Comparison of ENCODE assay signal across 9 mouse cellular contexts in the genomic region with DNA sequence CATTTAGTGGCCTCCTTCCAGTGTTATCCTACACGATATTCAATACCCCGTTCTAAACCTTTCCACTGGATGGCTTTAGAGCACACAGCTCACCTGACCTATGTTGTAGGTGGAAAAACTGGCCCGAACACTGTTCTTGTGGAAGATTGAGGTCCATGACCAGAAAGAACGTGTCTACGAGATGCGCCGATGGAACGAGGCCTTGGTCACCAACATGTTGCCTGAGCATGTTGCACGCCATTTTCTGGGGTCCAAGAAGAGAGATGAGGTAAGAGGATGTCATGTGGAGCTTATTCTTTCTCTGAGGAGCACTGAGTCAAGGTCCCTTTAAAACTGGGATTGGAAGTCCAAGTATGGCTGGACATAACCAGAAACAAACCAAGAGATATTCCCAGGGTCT. TPM values are rescaled to one million over a fixed set of nuclear protein-coding genes. Genes with fewer than 3 reads are reported as not detected.
DNase-seq lines count a peak whose midpoint lies in the region; TF ChIP-seq lines count a peak whose summit lies in the region.
"Had no signal": no experiment of that assay in that cellular context is flagged by ENCODE, and none has a peak within 500 bp of the region (broad histone marks: within the 10 kb centered on the region; RNA-seq: fewer than 3 reads in every experiment).

No protein-coding gene starts in this region.

- peak; percentile 1 for DNase-seq in right cerebral cortex, postnatal 4 days
- DNase-seq in right cerebral cortex, adult 2 months (ENCODE audit: low spot score in 2 of 2), result no peak
- peak; percentile 7 for DNase-seq in urinary bladder, adult 2 months (ENCODE audit: low spot score)
- DNase-seq in urinary bladder, postnatal 25 days (ENCODE audit: low spot score), result no peak
- no peak for DNase-seq in cerebellum, adult 2 months

- no peaks in the 10 kb centered on the region for H3K4me1 ChIP-seq in cerebellum, adult 2 months (ENCODE audit: control insufficient read depth, insufficient read depth, low read length)
- H3K4me1 ChIP-seq: forebrain, embryonic 13.5 days; forebrain, embryonic 15.5 days had no signal

- WGBS in cerebellum, adult 2 months, result 96% methylated on average over 9 of the region's 9 CpGs

- H3K27me3 ChIP-seq in cerebellum, adult 2 months (ENCODE audit: control insufficient read depth, insufficient read depth, low read length), result no peaks in the 10 kb centered on the region
- H3K27me3 ChIP-seq: embryonic facial prominence, embryonic 12.5 days; forebrain, embryonic 13.5 days; forebrain, embryonic 15.5 days had no signal

- TF ChIP-seq CTCF in cerebellum, adult 2 months (IDR thresholded peaks at IDR 0.05; ENCODE audit: borderline replicate concordance, insufficient read depth, low read depth, low read length), result no peak

- H3K4me3 ChIP-seq in cerebellum, adult 2 months (replicated peaks; ENCODE audit: insufficient read depth, low read depth, low read length), result no peak overlapping the region
- H3K4me3 ChIP-seq: embryonic facial prominence, embryonic 10.5 days; embryonic facial prominence, embryonic 12.5 days; forebrain, embryonic 13.5 days; forebrain, embryonic 15.5 days had no signal

- H3K27ac ChIP-seq in cerebellum, adult 2 months (ENCODE audit: insufficient read depth, low read length), result no peak overlapping the region
- H3K27ac ChIP-seq: embryonic facial prominence, embryonic 10.5 days; embryonic facial prominence, embryonic 12.5 days; forebrain, embryonic 13.5 days; forebrain, embryonic 15.5 days had no signal

- TF ChIP-seq POLR2A in cerebellum, adult 2 months (IDR thresholded peaks at IDR 0.05; ENCODE audit: borderline replicate concordance, insufficient read depth, low read length), result no peak

RNA-seq across cellular contexts. Expression of gene Ptrhd1, which starts 24.6 kb away (rescaled TPM):
- 3.1 and 3.5 TPM in 2 replicates for polyA plus RNA-seq in urinary bladder, adult 2 months (2012; rRNA removed)
- polyA plus RNA-seq in cerebellum, adult 2 months (2012; rRNA removed), result 6.3 and 6.7 TPM in 2 replicates

RNA-seq across cellular contexts. Expression of gene Cenpo, which starts 24.9 kb away (rescaled TPM):
- polyA plus RNA-seq in urinary bladder, adult 2 months (2012; rRNA removed), result 10.5 and 12.9 TPM in 2 replicates
- 10.4 and 11.3 TPM in 2 replicates for polyA plus RNA-seq in cerebellum, adult 2 months (2012; rRNA removed)

Comparison
In these comparisons a context has a peak if more than half of its experiments do, and no peak if none do; other contexts are left out.
1. DNase-seq: peak in right cerebral cortex, postnatal 4 days (single experiment) and urinary bladder, adult 2 months (single experiment); none in right cerebral cortex, adult 2 months (0 of 2), urinary bladder, postnatal 25 days (single experiment) and cerebellum, adult 2 months (0 of 2).